Mouse (Mus musculus) forebrain, embryonic 15.5 days (tissue): ENCODE results near the gene Edaradd. TPM values are rescaled to one million over a fixed set of nuclear protein-coding genes. Genes with fewer than 3 reads are reported as not detected.
"Not testable (repeated sequence)": the region's sequence is repeated elsewhere in the genome, so short reads cannot be mapped to it uniquely, and the experiment has no call there.

ENCODE experiments used
- ATAC-seq: fragments of 200-750 bp; cut with Nextera tagmentation; replicated peaks from 2 replicates; pipeline ENCODE4 v1.8.0; 2017; ENCODE audit warnings: mild to moderate bottlenecking, moderate TSS enrichment, moderate library complexity
- H3K27ac ChIP-seq: fragments of 300-500 bp; sonication (generic); replicated peaks from 2 replicates; pipeline ENCODE4 v1.5.1; 2015; ENCODE audit warnings: mild to moderate bottlenecking, inconsistent platforms
- H3K27me3 ChIP-seq: fragments of 300-500 bp; sonication (generic); 2 replicates; pipeline ENCODE4 v1.6.1; 2015; ENCODE audit warnings: inconsistent platforms
- H3K36me3 ChIP-seq: fragments of 300-500 bp; sonication (generic); 2 replicates; pipeline ENCODE4 v1.6.1; 2015; ENCODE audit warnings: mild to moderate bottlenecking, inconsistent platforms
- H3K4me1 ChIP-seq: fragments of 300-500 bp; sonication (generic); 2 replicates; pipeline ENCODE4 v1.6.1; 2015; ENCODE audit warnings: inconsistent platforms
- H3K4me2 ChIP-seq: fragments of 300-500 bp; sonication (generic); replicated peaks from 2 replicates; pipeline ENCODE4 v1.6.1; 2015; ENCODE audit warnings: mild to moderate bottlenecking, inconsistent platforms
- H3K4me3 ChIP-seq: fragments of 300-500 bp; sonication (generic); 2 replicates; pipeline ENCODE4 v1.5.1; 2015; ENCODE audit warnings: mild to moderate bottlenecking, inconsistent platforms
- H3K9ac ChIP-seq: fragments of 300-500 bp; sonication (generic); replicated peaks from 2 replicates; pipeline ENCODE4 v1.6.1; 2015; ENCODE audit warnings: mild to moderate bottlenecking, inconsistent platforms
- H3K9me3 ChIP-seq: fragments of 300-500 bp; sonication (generic); 2 replicates; pipeline ENCODE4 v1.6.1; 2016; ENCODE audit warnings: inconsistent platforms
- WGBS: fragments of 180-500 bp; shearing (Covaris S2); methylation state at CpG from one replicate; pipeline ENCODE4 v1.1.7; 2015; ENCODE audit warnings: mixed read lengths; 5-methylcytosine and 5-hydroxymethylcytosine counted together
- polyA plus RNA-seq: library from polyadenylated mRNA; unstranded; fragments of >200 nt; fragmentation: Nextera tagmentation; extraction: Ambion mirVana; gene quantifications from 2 replicates; pipeline ENCODE4 v1.2.1, GENCODE M21; 2015

The Edaradd gene
- polyA plus RNA-seq, 1 experiment from 2014 or later = 2.1 TPM

GRCm38 (mm10) chr13:12475239-12475638, 45.0 kb downstream of the Edaradd start:
- ATAC-seq = no peak

GRCm38 (mm10) chr13:12473724-12474378, 46.4 kb downstream of the Edaradd start:
- Histone ChIP-seq H3K4me1 (no peaks in the 10 kb centered on the region), H3K4me3 (no peak overlapping the region), H3K27me3 (no peaks in the 10 kb centered on the region), H3K27ac (no peak overlapping the region), H3K4me2 (no peak overlapping the region), H3K9me3 (no peaks in the 10 kb centered on the region), H3K9ac (no peak overlapping the region), H3K36me3 (no peaks in the 10 kb centered on the region)
- WGBS = 32% methylated on average over 8 of the region's 8 CpGs
- ATAC-seq = peak; percentile 85

More at GRCm38 (mm10) chr13:12475239-12475638, 45.0 kb downstream of the Edaradd start:
- no peaks in the 10 kb centered on the region for H3K36me3 ChIP-seq
- H3K9me3 ChIP-seq = no peaks in the 10 kb centered on the region
- H3K4me1 ChIP-seq = no peaks in the 10 kb centered on the region
- H3K4me2 ChIP-seq = no peak overlapping the region
- no peaks in the 10 kb centered on the region for H3K27me3 ChIP-seq
- H3K27ac ChIP-seq = no peak overlapping the region
- no peak overlapping the region for H3K4me3 ChIP-seq
- no peak overlapping the region for H3K9ac ChIP-seq
- WGBS = 88% methylated on average over 6 of the region's 6 CpGs

- no peak overlapping the region for H3K27ac ChIP-seq
- H3K4me2 ChIP-seq = no peak overlapping the region
- no peaks in the 10 kb centered on the region for H3K9me3 ChIP-seq
- no peak overlapping the region for H3K4me3 ChIP-seq
- no peak for ATAC-seq
- no peaks in the 10 kb centered on the region for H3K4me1 ChIP-seq
- WGBS = 83% methylated on average over 1 of the region's 1 CpGs
- no peak overlapping the region for H3K9ac ChIP-seq
- H3K27me3 ChIP-seq = no peaks in the 10 kb centered on the region
- H3K36me3 ChIP-seq = no peaks in the 10 kb centered on the region
Measured at GRCm38 (mm10) chr13:12468488-12468887, 51.8 kb downstream of the Edaradd start.

- H3K9me3 ChIP-seq = no peaks in the 10 kb centered on the region
- H3K27ac ChIP-seq = no peak within 1 kb of the TSS
- peaks cover 11% of the 10 kb centered on the region; the same call in 1 of the 2 replicates for H3K4me1 ChIP-seq
- no peaks in the 10 kb centered on the region for H3K36me3 ChIP-seq
- no peak for ATAC-seq
- H3K4me2 ChIP-seq = no peak within 1 kb of the TSS
- no peak within 1 kb of the TSS for H3K9ac ChIP-seq
- H3K4me3 ChIP-seq = no peak within 1 kb of the TSS
- no peaks in the 10 kb centered on the region for H3K27me3 ChIP-seq
- 88% methylated on average over 1 of the region's 1 CpGs for WGBS
Measured at GRCm38 (mm10) chr13:12464844-12465243, 55.4 kb downstream of the Edaradd start, which contains the start of gene Lgals8. TSS of gene Lgals8 (minus strand) at chr13:12464944.

- not testable (repeated sequence) for H3K9ac ChIP-seq, ATAC-seq, H3K4me2 ChIP-seq, H3K4me3 ChIP-seq, H3K27me3 ChIP-seq, H3K27ac ChIP-seq, H3K9me3 ChIP-seq, H3K36me3 ChIP-seq
- peaks cover 14% of the 10 kb centered on the region; the same call in 1 of the 2 replicates for H3K4me1 ChIP-seq
- 79% methylated on average over 6 of the region's 6 CpGs for WGBS
Measured at GRCm38 (mm10) chr13:12464159-12464558, 56.1 kb downstream of the Edaradd start.

- H3K4me1 ChIP-seq = peaks cover 14% of the 10 kb centered on the region; the same call in 1 of the 2 replicates
- no peaks in the 10 kb centered on the region for H3K27me3 ChIP-seq
- no peaks in the 10 kb centered on the region for H3K9me3 ChIP-seq
- H3K9ac ChIP-seq = no peak overlapping the region
- WGBS = 81% methylated on average over 4 of the region's 4 CpGs
- no peak overlapping the region for H3K4me2 ChIP-seq
- no peak for ATAC-seq
- H3K36me3 ChIP-seq = no peaks in the 10 kb centered on the region
- no peak overlapping the region for H3K27ac ChIP-seq
- H3K4me3 ChIP-seq = no peak overlapping the region
Measured at GRCm38 (mm10) chr13:12462623-12463022, 57.6 kb downstream of the Edaradd start.

- ATAC-seq = no peak; the same call in 1 of the 2 replicates
Measured at GRCm38 (mm10) chr13:12461730-12462119, 58.5 kb downstream of the Edaradd start.

GRCm38 (mm10) chr13:12460881-12461729, 59.1 kb downstream of the Edaradd start:
- peak; percentile 95 for ATAC-seq
- Histone ChIP-seq H3K4me3 (peak overlapping the region; percentile 55), H3K9ac (peak overlapping the region; percentile 64), H3K4me1 (peaks cover 14% of the 10 kb centered on the region; the same call in 1 of the 2 replicates), H3K4me2 (peak overlapping the region; percentile 86), H3K36me3 (no peaks in the 10 kb centered on the region), H3K27me3 (no peaks in the 10 kb centered on the region), H3K9me3 (no peaks in the 10 kb centered on the region), H3K27ac (peak overlapping the region; percentile 25; the same call in 1 of the 2 replicates)
- under 1% methylated on average over 59 of the region's 59 CpGs for WGBS

More at GRCm38 (mm10) chr13:12461730-12462119, 58.5 kb downstream of the Edaradd start:
- Histone ChIP-seq H3K4me2 (peak overlapping the region; percentile 86), H3K4me3 (peak overlapping the region; percentile 55), H3K4me1 (peaks cover 14% of the 10 kb centered on the region; the same call in 1 of the 2 replicates), H3K9me3 (no peaks in the 10 kb centered on the region), H3K9ac (peak overlapping the region; percentile 64), H3K27me3 (no peaks in the 10 kb centered on the region), H3K27ac (no peak overlapping the region), H3K36me3 (no peaks in the 10 kb centered on the region)
- 3% methylated on average over 7 of the region's 7 CpGs for WGBS

GRCm38 (mm10) chr13:12460443-12460842, 59.8 kb downstream of the Edaradd start:
- Histone ChIP-seq H3K4me3 (peak overlapping the region; percentile 55), H3K4me2 (peak overlapping the region; percentile 86), H3K4me1 (peaks cover 14% of the 10 kb centered on the region; the same call in 1 of the 2 replicates), H3K27me3 (no peaks in the 10 kb centered on the region), H3K36me3 (no peaks in the 10 kb centered on the region), H3K27ac (peak overlapping the region; percentile 25; the same call in 1 of the 2 replicates), H3K9me3 (no peaks in the 10 kb centered on the region), H3K9ac (peak overlapping the region; percentile 64)
- WGBS = 5% methylated on average over 8 of the region's 8 CpGs
- ATAC-seq = peak; percentile 9; the same call in 1 of the 2 replicates

- Histone ChIP-seq H3K36me3 (no peaks in the 10 kb centered on the region), H3K4me2 (no peak overlapping the region), H3K9me3 (no peaks in the 10 kb centered on the region), H3K9ac (no peak overlapping the region), H3K27ac (no peak overlapping the region), H3K4me1 (peaks cover 11% of the 10 kb centered on the region; the same call in 1 of the 2 replicates), H3K27me3 (no peaks in the 10 kb centered on the region), H3K4me3 (no peak overlapping the region)
- 81% methylated on average over 7 of the region's 7 CpGs for WGBS
- ATAC-seq = no peak
Measured at GRCm38 (mm10) chr13:12456711-12457110, 63.5 kb downstream of the Edaradd start.

- Histone ChIP-seq H3K9ac (no peak overlapping the region), H3K9me3 (no peaks in the 10 kb centered on the region), H3K4me1 (peaks cover 3% of the 10 kb centered on the region; the same call in 1 of the 2 replicates), H3K36me3 (no peaks in the 10 kb centered on the region), H3K27me3 (no peaks in the 10 kb centered on the region), H3K27ac (no peak overlapping the region), H3K4me3 (no peak overlapping the region), H3K4me2 (no peak overlapping the region)
- ATAC-seq = no peak
- 79% methylated on average over 7 of the region's 7 CpGs for WGBS
Measured at GRCm38 (mm10) chr13:12454686-12455390, 65.4 kb downstream of the Edaradd start.
